Mouse (Mus musculus): ENCODE measurements around the gene Itga4. TPM values are rescaled to one million over a fixed set of nuclear protein-coding genes. Genes with fewer than 3 reads are reported as not detected.

Itga4 gene
- polyA plus RNA-seq, 1 experiment from 2014 or later, result 7.4 TPM

- Histone ChIP-seq H3K27ac (no peak overlapping the region), H3K36me3 (no peaks in the 10 kb centered on the region), H3K27me3 (no peaks in the 10 kb centered on the region), H3K4me2 (no peak overlapping the region), H3K4me3 (no peak overlapping the region), H3K9ac (no peak overlapping the region), H3K9me3 (no peaks in the 10 kb centered on the region), H3K4me1 (no peaks in the 10 kb centered on the region)
- no peak for ATAC-seq (ENCODE audit: insufficient number of reproducible peaks, low FRiP score, low TSS enrichment, low read depth)
- 70% methylated on average over 18 of the region's 18 CpGs for WGBS
These were observed 112.5 kb downstream of the Itga4 start for GRCm38 (mm10) chr2:79367451-79368450.

GRCm38 (mm10) chr2:79368661-79369060 lies 113.4 kb downstream of the Itga4 start:
- Histone ChIP-seq H3K27ac (no peak overlapping the region), H3K9me3 (no peaks in the 10 kb centered on the region), H3K36me3 (no peaks in the 10 kb centered on the region), H3K4me1 (no peaks in the 10 kb centered on the region), H3K4me2 (no peak overlapping the region), H3K4me3 (no peak overlapping the region), H3K27me3 (no peaks in the 10 kb centered on the region), H3K9ac (no peak overlapping the region)
- ATAC-seq (ENCODE audit: insufficient number of reproducible peaks, low FRiP score, low TSS enrichment, low read depth), result no peak
- WGBS, result 85% methylated on average over 12 of the region's 12 CpGs

- H3K9me3 ChIP-seq, result no peaks in the 10 kb centered on the region
- 76% methylated on average over 7 of the region's 7 CpGs for WGBS
- no peaks in the 10 kb centered on the region for H3K36me3 ChIP-seq
- no peak overlapping the region for H3K9ac ChIP-seq
- H3K4me3 ChIP-seq, result no peak overlapping the region
- H3K4me1 ChIP-seq, result no peaks in the 10 kb centered on the region
- H3K27me3 ChIP-seq, result no peaks in the 10 kb centered on the region
- ATAC-seq (ENCODE audit: insufficient number of reproducible peaks, low FRiP score, low TSS enrichment, low read depth), result no peak
- H3K27ac ChIP-seq, result no peak overlapping the region
- no peak overlapping the region for H3K4me2 ChIP-seq
These were observed 113.9 kb downstream of the Itga4 start for GRCm38 (mm10) chr2:79369061-79369524.

- Histone ChIP-seq H3K4me2 (no peak overlapping the region), H3K36me3 (no peaks in the 10 kb centered on the region), H3K4me1 (no peaks in the 10 kb centered on the region), H3K27ac (no peak overlapping the region), H3K4me3 (no peak overlapping the region), H3K9me3 (no peaks in the 10 kb centered on the region), H3K27me3 (no peaks in the 10 kb centered on the region), H3K9ac (no peak overlapping the region)
- ATAC-seq (ENCODE audit: insufficient number of reproducible peaks, low FRiP score, low TSS enrichment, low read depth), result no peak
- WGBS, result 87% methylated on average over 4 of the region's 4 CpGs
These were observed 114.7 kb downstream of the Itga4 start for GRCm38 (mm10) chr2:79369905-79370304.

GRCm38 (mm10) chr2:79370711-79371312 lies 115.6 kb downstream of the Itga4 start:
- Histone ChIP-seq H3K9ac (no peak overlapping the region), H3K9me3 (no peaks in the 10 kb centered on the region), H3K4me1 (no peaks in the 10 kb centered on the region), H3K27me3 (no peaks in the 10 kb centered on the region), H3K27ac (no peak overlapping the region), H3K4me2 (no peak overlapping the region), H3K4me3 (no peak overlapping the region), H3K36me3 (no peaks in the 10 kb centered on the region)
- no peak for ATAC-seq (ENCODE audit: insufficient number of reproducible peaks, low FRiP score, low TSS enrichment, low read depth)
- 71% methylated on average over 9 of the region's 9 CpGs for WGBS

- H3K27me3 ChIP-seq, result no peaks in the 10 kb centered on the region
- no peak overlapping the region for H3K9ac ChIP-seq
- H3K9me3 ChIP-seq, result no peaks in the 10 kb centered on the region
- no peak overlapping the region for H3K4me3 ChIP-seq
- no peaks in the 10 kb centered on the region for H3K36me3 ChIP-seq
- no peak overlapping the region for H3K4me2 ChIP-seq
- WGBS, result 86% methylated on average over 7 of the region's 7 CpGs
- no peaks in the 10 kb centered on the region for H3K4me1 ChIP-seq
- ATAC-seq (ENCODE audit: insufficient number of reproducible peaks, low FRiP score, low TSS enrichment, low read depth), result no peak
- no peak overlapping the region for H3K27ac ChIP-seq
These were observed 116.3 kb downstream of the Itga4 start for GRCm38 (mm10) chr2:79371326-79372153.

GRCm38 (mm10) chr2:79372154-79372467 lies 116.9 kb downstream of the Itga4 start:
- WGBS, result 78% methylated on average over 2 of the region's 2 CpGs
- H3K4me2 ChIP-seq, result no peak overlapping the region
- no peak overlapping the region for H3K27ac ChIP-seq
- no peaks in the 10 kb centered on the region for H3K9me3 ChIP-seq
- H3K9ac ChIP-seq, result no peak overlapping the region
- H3K36me3 ChIP-seq, result no peaks in the 10 kb centered on the region
- no peak for ATAC-seq (ENCODE audit: insufficient number of reproducible peaks, low FRiP score, low TSS enrichment, low read depth)
- no peaks in the 10 kb centered on the region for H3K27me3 ChIP-seq
- H3K4me3 ChIP-seq, result no peak overlapping the region
- no peaks in the 10 kb centered on the region for H3K4me1 ChIP-seq

- ATAC-seq (ENCODE audit: insufficient number of reproducible peaks, low FRiP score, low TSS enrichment, low read depth), result no peak
- H3K4me3 ChIP-seq, result no peak overlapping the region
- no peaks in the 10 kb centered on the region for H3K36me3 ChIP-seq
- WGBS, result 45% methylated on average over 6 of the region's 6 CpGs
- H3K9ac ChIP-seq, result no peak overlapping the region
- H3K9me3 ChIP-seq, result no peaks in the 10 kb centered on the region
- H3K27ac ChIP-seq, result no peak overlapping the region
- H3K4me2 ChIP-seq, result no peak overlapping the region
- no peaks in the 10 kb centered on the region for H3K4me1 ChIP-seq
- H3K27me3 ChIP-seq, result no peaks in the 10 kb centered on the region
These were observed 117.4 kb downstream of the Itga4 start for GRCm38 (mm10) chr2:79372486-79373200.

- Histone ChIP-seq H3K36me3 (no peaks in the 10 kb centered on the region), H3K4me3 (no peak overlapping the region), H3K27ac (no peak overlapping the region), H3K4me2 (no peak overlapping the region), H3K9ac (no peak overlapping the region), H3K4me1 (no peaks in the 10 kb centered on the region), H3K27me3 (no peaks in the 10 kb centered on the region), H3K9me3 (no peaks in the 10 kb centered on the region)
- ATAC-seq (ENCODE audit: insufficient number of reproducible peaks, low FRiP score, low TSS enrichment, low read depth), result no peak
- WGBS, result 75% methylated on average over 8 of the region's 8 CpGs
These were observed 123.3 kb downstream of the Itga4 start for GRCm38 (mm10) chr2:79378346-79379086.

- WGBS, result 49% methylated on average over 12 of the region's 12 CpGs
- Histone ChIP-seq H3K9me3 (no peaks in the 10 kb centered on the region), H3K4me2 (no peak overlapping the region), H3K27me3 (no peaks in the 10 kb centered on the region), H3K4me3 (no peak overlapping the region), H3K36me3 (no peaks in the 10 kb centered on the region), H3K9ac (no peak overlapping the region), H3K4me1 (no peaks in the 10 kb centered on the region), H3K27ac (no peak overlapping the region)
- no peak for ATAC-seq (ENCODE audit: insufficient number of reproducible peaks, low FRiP score, low TSS enrichment, low read depth)
These were observed 124.1 kb downstream of the Itga4 start for GRCm38 (mm10) chr2:79379087-79380041.
